Mouse (Mus musculus) liver, embryonic 16.5 days (tissue): Measurements from ENCODE around the gene Efna5. TPM values are rescaled to one million over a fixed set of nuclear protein-coding genes. Genes with fewer than 3 reads are reported as not detected.

ENCODE experiments used
- ATAC-seq: fragments of 200-750 bp; cut with Nextera tagmentation; 2 replicates; pipeline ENCODE4 v1.8.0; 2017; ENCODE audit warnings: low read depth, mild to moderate bottlenecking, moderate number of reproducible peaks, moderate library complexity
- H3K27ac ChIP-seq: fragments of 300-500 bp; sonication (generic); 2 replicates; pipeline ENCODE4 v1.5.1; 2014; ENCODE audit warnings: mild to moderate bottlenecking, low read length
- H3K27me3 ChIP-seq: fragments of 300-500 bp; sonication (generic); 2 replicates; pipeline ENCODE4 v1.6.1; 2014; ENCODE audit warnings: low read depth, low read length, mixed read lengths; ENCODE audit not compliant: control insufficient read depth, insufficient read depth
- H3K36me3 ChIP-seq: fragments of 300-500 bp; sonication (generic); 2 replicates; pipeline ENCODE4 v1.6.1; 2014; ENCODE audit warnings: mild to moderate bottlenecking; ENCODE audit not compliant: control insufficient read depth, insufficient read depth
- H3K4me1 ChIP-seq: fragments of 300-500 bp; sonication (generic); 2 replicates; pipeline ENCODE4 v1.6.1; 2014; ENCODE audit warnings: low read depth, low read length, mixed read lengths; ENCODE audit not compliant: control insufficient read depth
- H3K4me2 ChIP-seq: fragments of 300-500 bp; sonication (generic); 2 replicates; pipeline ENCODE4 v1.6.1; 2014; ENCODE audit warnings: low read depth, low read length, mixed read lengths
- H3K4me3 ChIP-seq: fragments of 300-500 bp; sonication (generic); 2 replicates; pipeline ENCODE4 v1.5.1; 2014; ENCODE audit warnings: low read depth, mild to moderate bottlenecking, low read length
- H3K9ac ChIP-seq: fragments of 300-500 bp; sonication (generic); 2 replicates; pipeline ENCODE4 v1.6.1; 2014; ENCODE audit warnings: low read depth, low read length
- H3K9me3 ChIP-seq: fragments of 300-500 bp; sonication (generic); replicated peaks from 2 replicates; pipeline ENCODE4 v1.6.1; 2016; ENCODE audit warnings: low read length; ENCODE audit not compliant: control insufficient read depth
- WGBS: fragments of 180-500 bp; shearing (Covaris S2); extraction: QIAGEN DNeasy Blood & Tissue Kit; methylation state at CpG from one replicate; pipeline ENCODE4 v1.1.7; 2014; ENCODE audit not compliant: insufficient replicate concordance; 5-methylcytosine and 5-hydroxymethylcytosine counted together
- polyA plus RNA-seq: library from polyadenylated mRNA; unstranded; fragments of >200 nt; fragmentation: Nextera tagmentation; extraction: Ambion mirVana; gene quantifications from 2 replicates; pipeline ENCODE4 v1.2.1, GENCODE M21; 2015

Gene Efna5
- polyA plus RNA-seq, 1 experiment from 2014 or later, result 2.3 TPM

DNA sequence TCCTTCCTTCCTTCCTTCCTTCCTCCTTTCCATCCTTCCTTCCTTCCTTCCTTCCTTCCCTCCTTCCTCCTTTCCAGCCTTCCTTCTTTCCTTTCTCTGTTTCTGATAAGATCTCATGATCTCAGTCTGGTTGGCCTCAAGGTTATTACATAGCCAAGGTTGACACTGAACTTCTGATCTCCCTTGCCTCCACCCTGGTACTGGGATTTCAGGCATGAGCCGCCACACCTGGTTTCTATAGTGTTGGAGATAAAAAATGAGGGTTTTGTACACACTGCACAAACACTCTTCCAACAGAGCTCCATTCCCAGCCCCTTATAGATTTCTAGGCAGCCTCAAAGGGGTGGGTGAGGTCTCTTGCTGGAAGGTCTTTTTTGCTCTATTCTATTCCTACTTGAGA, 315.5 kb downstream of the Efna5 start:
- no peaks in the 10 kb centered on the region for H3K27me3 ChIP-seq
- H3K36me3 ChIP-seq, result no peaks in the 10 kb centered on the region
- H3K9ac ChIP-seq, result no peak overlapping the region
- H3K27ac ChIP-seq, result no peak overlapping the region
- H3K4me1 ChIP-seq, result no peaks in the 10 kb centered on the region
- no peaks in the 10 kb centered on the region for H3K9me3 ChIP-seq
- WGBS, result 40% methylated on average over 1 of the region's 1 CpGs
- H3K4me2 ChIP-seq, result no peak overlapping the region
- H3K4me3 ChIP-seq, result no peak overlapping the region
- no peak for ATAC-seq

- 70% methylated on average over 7 of the region's 7 CpGs for WGBS
- H3K9me3 ChIP-seq, result no peaks in the 10 kb centered on the region
- ATAC-seq, result no peak
These were observed 318.7 kb downstream of the Efna5 start for GRCm38 (mm10) chr17:62562439-62562838.

DNA sequence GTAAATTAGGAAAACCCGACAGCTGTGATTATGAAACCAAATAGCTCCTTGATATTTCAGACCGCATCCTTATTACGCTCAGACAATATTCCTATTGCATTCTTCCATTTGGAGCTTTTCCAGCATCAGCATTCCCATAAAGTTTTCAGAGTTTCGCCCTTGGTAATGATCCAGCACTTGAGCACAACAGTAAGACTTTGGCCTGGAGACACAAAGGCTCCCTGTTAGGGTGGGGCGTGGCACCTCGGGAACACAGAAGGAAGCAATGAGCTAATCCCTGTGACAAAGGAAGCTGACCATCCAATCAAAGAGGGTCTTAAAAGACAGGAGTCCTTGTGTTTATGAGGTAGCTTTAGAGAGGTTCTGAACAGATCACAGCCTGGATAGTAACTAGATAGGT, 323.9 kb downstream of the Efna5 start:
- no peak overlapping the region for H3K27ac ChIP-seq
- H3K4me3 ChIP-seq, result no peak overlapping the region
- H3K4me2 ChIP-seq, result no peak overlapping the region
- H3K9ac ChIP-seq, result no peak overlapping the region
- H3K27me3 ChIP-seq, result no peaks in the 10 kb centered on the region
- H3K9me3 ChIP-seq, result no peaks in the 10 kb centered on the region
- no peaks in the 10 kb centered on the region for H3K36me3 ChIP-seq
- 59% methylated on average over 6 of the region's 6 CpGs for WGBS
- ATAC-seq, result no peak
- H3K4me1 ChIP-seq, result no peaks in the 10 kb centered on the region

More at GRCm38 (mm10) chr17:62562439-62562838, 318.7 kb downstream of the Efna5 start:
- Histone ChIP-seq H3K4me2 (no peak overlapping the region), H3K27ac (no peak overlapping the region), H3K27me3 (no peaks in the 10 kb centered on the region), H3K9ac (no peak overlapping the region), H3K4me1 (no peaks in the 10 kb centered on the region), H3K4me3 (no peak overlapping the region), H3K36me3 (no peaks in the 10 kb centered on the region)
